Mouse (Mus musculus) intestine, postnatal 0 days (tissue): Measurements from ENCODE around the gene Isg15. TPM values are rescaled to one million over a fixed set of nuclear protein-coding genes. Genes with fewer than 3 reads are reported as not detected.

ENCODE experiments used
- microRNA-seq: library from miRNA; unstranded; fragments of <30 nt; microRNA quantifications from one replicate; pipeline ENCODE4, GENCODE M21; 2016
- polyA plus RNA-seq: library from polyadenylated mRNA; unstranded; fragments of >200 nt; fragmentation: Nextera tagmentation; extraction: Ambion mirVana; gene quantifications from 2 replicates; pipeline ENCODE4 v1.2.1, GENCODE M21; 2015

The Isg15 gene
- polyA plus RNA-seq, 1 experiment from 2014 or later = 40.5 TPM

Small RNA genes lying within 50 kb of the gene (microRNA-seq; reads per million reads assigned to microRNA genes)
- 2.2 reads per million for gene Mir7658

Other genes starting within 250 kb of the Isg15 start
- gene C1qtnf12, start 238.5 kb downstream of the Isg15 start, polyA plus RNA-seq = 129 and 138 TPM in 2 replicates
- 5.8 and 6.0 TPM in 2 replicates for gene B3galt6, start 208.2 kb downstream of the Isg15 start, polyA plus RNA-seq
- gene Sdf4, start 207.9 kb downstream of the Isg15 start, polyA plus RNA-seq = 219 and 222 TPM in 2 replicates
- gene Tnfrsf4, start 187.0 kb downstream of the Isg15 start, polyA plus RNA-seq = 0.14 and 0.35 TPM in 2 replicates
- 0.55 and 0.56 TPM in 2 replicates for gene Tnfrsf18, start 174.7 kb downstream of the Isg15 start, polyA plus RNA-seq
- gene Ttll10, start 141.4 kb downstream of the Isg15 start, polyA plus RNA-seq = 2.1 and 2.6 TPM in 2 replicates
- 3.4 and 3.5 TPM in 2 replicates for gene 9430015G10Rik, start 90.8 kb downstream of the Isg15 start, polyA plus RNA-seq
- not detected in 2 replicates for gene Rnf223, start 70.3 kb downstream of the Isg15 start, polyA plus RNA-seq
- 15.1 and 17.7 TPM in 2 replicates for gene Agrn, start 3.3 kb downstream of the Isg15 start, polyA plus RNA-seq
- gene AW011738, start 2.5 kb upstream of the Isg15 start, polyA plus RNA-seq = 0.85 and 0.93 TPM in 2 replicates
- 0.39 and 0.47 TPM in 2 replicates for gene Perm1, start 15.1 kb upstream of the Isg15 start, polyA plus RNA-seq
- gene Plekhn1, start 34.0 kb upstream of the Isg15 start, polyA plus RNA-seq = 8.3 and 8.6 TPM in 2 replicates
- 19.9 and 20.4 TPM in 2 replicates for gene Noc2l, start 35.2 kb upstream of the Isg15 start, polyA plus RNA-seq
- gene Samd11, start 54.8 kb upstream of the Isg15 start, polyA plus RNA-seq = 0.18 TPM in 1 of 2 replicates, not detected in the other
- gene Vmn2r-ps159, start 130.3 kb upstream of the Isg15 start, polyA plus RNA-seq = not detected in 2 replicates